Mouse (Mus musculus) bone marrow, adult 2 months (tissue): Measurements from ENCODE around the gene Manba.

Experiments
- CTCF ChIP-seq: fragments of 200-500 bp; IDR thresholded peaks from 2 replicates; pipeline ENCODE4 v1.5.1; 2011; ENCODE audit warnings: low read length, control low read depth; ENCODE audit not compliant: control insufficient read depth, insufficient read depth
- POLR2A ChIP-seq: fragments of 200-500 bp; IDR thresholded peaks from 2 replicates; pipeline ENCODE4 v1.6.1; 2011; ENCODE audit warnings: low read depth, mild to moderate bottlenecking, control low read depth, low read length, borderline replicate concordance; ENCODE audit not compliant: control insufficient read depth

- TF ChIP-seq CTCF (no peak), POLR2A (no peak)
Measured at GRCm38 (mm10) chr3:135515246-135515645, 29.8 kb downstream of the Manba start.
